Mouse (Mus musculus) neural tube, embryonic 12.5 days (tissue): Measurements from ENCODE around the gene Krt18. TPM values are rescaled to one million over a fixed set of nuclear protein-coding genes. Genes with fewer than 3 reads are reported as not detected.

Experiments
- ATAC-seq: fragments of 200-750 bp; cut with Nextera tagmentation; 2 replicates; pipeline ENCODE4 v1.8.0; 2017; ENCODE audit warnings: low read depth, mild to moderate bottlenecking, moderate TSS enrichment, moderate library complexity; ENCODE audit not compliant: low FRiP score
- H3K27ac ChIP-seq: fragments of 300-500 bp; sonication (generic); 2 replicates; pipeline ENCODE4 v1.5.1; 2016
- H3K27me3 ChIP-seq: fragments of 300-500 bp; sonication (generic); replicated peaks from 2 replicates; pipeline ENCODE4 v1.6.1; 2016; ENCODE audit warnings: mild to moderate bottlenecking
- H3K36me3 ChIP-seq: fragments of 300-500 bp; sonication (generic); 2 replicates; pipeline ENCODE4 v1.6.1; 2016; ENCODE audit warnings: mild to moderate bottlenecking
- H3K4me1 ChIP-seq: fragments of 300-500 bp; sonication (generic); 2 replicates; pipeline ENCODE4 v1.6.1; 2016
- H3K4me2 ChIP-seq: fragments of 300-500 bp; sonication (generic); replicated peaks from 2 replicates; pipeline ENCODE4 v1.6.1; 2016; ENCODE audit warnings: mild to moderate bottlenecking
- H3K4me3 ChIP-seq: fragments of 300-500 bp; sonication (generic); 2 replicates; pipeline ENCODE4 v1.5.1; 2016
- H3K9ac ChIP-seq: fragments of 300-500 bp; sonication (generic); 2 replicates; pipeline ENCODE4 v1.6.1; 2016; ENCODE audit warnings: mild to moderate bottlenecking
- H3K9me3 ChIP-seq: fragments of 300-500 bp; sonication (generic); 2 replicates; pipeline ENCODE4 v1.6.1; 2016; ENCODE audit warnings: mild to moderate bottlenecking
- WGBS: fragments of 180-500 bp; shearing (Covaris S2); methylation state at CpG from one replicate; pipeline ENCODE4 v1.1.7; 2016; 5-methylcytosine and 5-hydroxymethylcytosine counted together
- polyA plus RNA-seq: library from polyadenylated mRNA; unstranded; fragments of >200 nt; fragmentation: Nextera tagmentation; extraction: Ambion mirVana; gene quantifications from 2 replicates; pipeline ENCODE4 v1.2.1, GENCODE M21; 2016

The Krt18 gene
- polyA plus RNA-seq, 1 experiment from 2014 or later: 4.1 TPM

- Histone ChIP-seq H3K9me3 (no peaks in the 10 kb centered on the region), H3K9ac (no peak overlapping the region), H3K27me3 (no peaks in the 10 kb centered on the region), H3K27ac (no peak overlapping the region), H3K4me2 (no peak overlapping the region), H3K4me1 (no peaks in the 10 kb centered on the region), H3K36me3 (no peaks in the 10 kb centered on the region), H3K4me3 (no peak overlapping the region)
- 93% methylated on average over 10 of the region's 10 CpGs for WGBS
- no peak for ATAC-seq
Observed at GRCm38 (mm10) chr15:102045691-102046090, 17.7 kb downstream of the Krt18 start.

DNA sequence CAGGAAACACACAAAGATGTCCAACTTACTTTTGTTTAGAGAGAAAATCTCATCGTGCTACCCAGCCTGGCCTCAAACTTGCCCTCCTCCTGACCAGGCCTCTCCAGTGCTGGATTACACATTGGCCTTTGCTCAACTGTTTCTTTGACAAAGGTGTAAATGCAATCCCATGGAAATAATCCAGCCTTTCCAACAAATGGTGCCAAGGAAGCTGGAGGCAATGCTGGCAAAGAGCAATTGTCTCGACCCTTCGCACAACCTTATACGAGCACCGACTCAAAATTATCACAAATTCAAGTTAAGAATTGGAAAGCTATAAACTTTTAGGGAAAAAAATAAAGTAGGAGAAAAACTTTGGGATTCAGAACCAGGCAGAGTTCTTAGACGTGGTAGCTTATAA is 20.0 kb downstream of the Krt18 start:
- H3K4me2 ChIP-seq: no peak overlapping the region
- H3K27ac ChIP-seq: no peak overlapping the region
- ATAC-seq: no peak
- H3K4me3 ChIP-seq: no peak overlapping the region
- no peaks in the 10 kb centered on the region for H3K9me3 ChIP-seq
- no peaks in the 10 kb centered on the region for H3K36me3 ChIP-seq
- H3K9ac ChIP-seq: no peak overlapping the region
- H3K4me1 ChIP-seq: 0 out of 2 replicates have a peak, but pooled peaks cover 4% of the 10 kb centered on the region
- H3K27me3 ChIP-seq: no peaks in the 10 kb centered on the region
- WGBS: 89% methylated on average over 6 of the region's 6 CpGs

- ATAC-seq: no peak
- Histone ChIP-seq H3K27me3 (no peaks in the 10 kb centered on the region), H3K9ac (no peak overlapping the region), H3K4me1 (0 out of 2 replicates have a peak, but pooled peaks cover 4% of the 10 kb centered on the region), H3K27ac (no peak overlapping the region), H3K4me2 (no peak overlapping the region), H3K9me3 (no peaks in the 10 kb centered on the region), H3K36me3 (no peaks in the 10 kb centered on the region), H3K4me3 (no peak overlapping the region)
Observed at GRCm38 (mm10) chr15:102049871-102050270, 21.9 kb downstream of the Krt18 start.

DNA sequence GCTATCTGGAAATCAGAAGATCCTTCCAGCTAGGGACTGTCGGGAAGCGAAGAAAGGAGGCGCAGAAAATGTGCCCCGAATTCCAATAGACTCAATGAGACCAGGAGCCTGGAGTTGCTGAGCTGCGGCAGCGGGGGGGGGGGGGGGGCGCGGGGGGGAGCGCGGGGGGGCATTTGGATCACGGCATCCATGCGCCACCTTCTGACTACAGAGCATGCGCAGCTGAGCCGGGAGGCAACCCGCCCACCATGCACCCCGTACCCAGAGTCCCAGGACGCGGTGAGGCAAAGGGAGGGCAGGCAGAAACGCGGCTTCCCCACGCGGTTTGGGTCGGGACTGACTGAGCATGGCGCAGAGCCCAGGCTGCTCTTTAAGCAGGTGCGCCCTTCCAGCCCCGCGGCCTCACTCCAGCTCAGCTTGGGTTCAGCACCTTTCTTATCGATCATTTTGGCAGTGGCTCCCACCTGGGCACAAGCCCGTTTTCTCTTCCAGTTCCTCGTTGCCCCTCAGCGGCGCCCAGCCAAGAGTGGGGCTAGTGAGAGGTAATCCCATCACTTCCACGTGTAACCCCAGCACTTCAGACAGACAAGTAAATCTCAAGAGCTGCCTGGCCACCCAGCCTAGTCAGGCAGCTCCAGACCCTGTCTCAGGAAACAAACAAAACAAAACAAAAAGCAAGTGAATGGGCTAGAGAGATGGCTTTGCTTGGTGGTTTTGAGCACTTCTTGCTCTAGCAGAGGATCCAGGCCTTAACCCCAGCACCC is 24.1 kb downstream of the Krt18 start:
- no peaks in the 10 kb centered on the region for H3K36me3 ChIP-seq
- no peaks in the 10 kb centered on the region for H3K9me3 ChIP-seq
- peak; percentile 75 for ATAC-seq
- H3K27me3 ChIP-seq: no peaks in the 10 kb centered on the region
- WGBS: under 1% methylated on average over 32 of the region's 33 CpGs
- H3K4me3 ChIP-seq: peak overlapping the region; percentile 38
- H3K9ac ChIP-seq: peak overlapping the region; percentile 48
- no peak overlapping the region for H3K27ac ChIP-seq
- H3K4me1 ChIP-seq: 0 out of 2 replicates have a peak, but pooled peaks cover 4% of the 10 kb centered on the region
- H3K4me2 ChIP-seq: peak overlapping the region; percentile 66

- 92% methylated on average over 15 of the region's 15 CpGs for WGBS
- Histone ChIP-seq H3K9me3 (no peaks in the 10 kb centered on the region), H3K4me3 (no peak overlapping the region), H3K36me3 (no peaks in the 10 kb centered on the region), H3K4me2 (no peak overlapping the region), H3K27ac (no peak overlapping the region), H3K27me3 (no peaks in the 10 kb centered on the region), H3K9ac (no peak overlapping the region), H3K4me1 (0 out of 2 replicates have a peak, but pooled peaks cover 4% of the 10 kb centered on the region)
- ATAC-seq: no peak
Observed at GRCm38 (mm10) chr15:102056495-102057174, 28.7 kb downstream of the Krt18 start.

- H3K4me1 ChIP-seq: no peaks in the 10 kb centered on the region
- peaks cover 11% of the 10 kb centered on the region for H3K27me3 ChIP-seq
- no peaks in the 10 kb centered on the region for H3K9me3 ChIP-seq
- no peak overlapping the region for H3K4me2 ChIP-seq
- H3K9ac ChIP-seq: no peak overlapping the region
- H3K27ac ChIP-seq: no peak overlapping the region
- no peaks in the 10 kb centered on the region for H3K36me3 ChIP-seq
- no peak overlapping the region for H3K4me3 ChIP-seq
- WGBS: 9% methylated on average over 20 of the region's 20 CpGs
- peak; percentile 79 for ATAC-seq
Observed at GRCm38 (mm10) chr15:102065661-102066325, 37.8 kb downstream of the Krt18 start.

- WGBS: 75% methylated on average over 13 of the region's 13 CpGs
- no peaks in the 10 kb centered on the region for H3K36me3 ChIP-seq
- H3K4me1 ChIP-seq: peaks cover 18% of the 10 kb centered on the region
- H3K9ac ChIP-seq: no peak overlapping the region
- H3K4me2 ChIP-seq: no peak overlapping the region
- no peak overlapping the region for H3K27ac ChIP-seq
- H3K4me3 ChIP-seq: no peak overlapping the region
- no peak for ATAC-seq
- no peaks in the 10 kb centered on the region for H3K9me3 ChIP-seq
- H3K27me3 ChIP-seq: peaks cover 11% of the 10 kb centered on the region
Observed at GRCm38 (mm10) chr15:102070476-102071467, 42.8 kb downstream of the Krt18 start.

DNA sequence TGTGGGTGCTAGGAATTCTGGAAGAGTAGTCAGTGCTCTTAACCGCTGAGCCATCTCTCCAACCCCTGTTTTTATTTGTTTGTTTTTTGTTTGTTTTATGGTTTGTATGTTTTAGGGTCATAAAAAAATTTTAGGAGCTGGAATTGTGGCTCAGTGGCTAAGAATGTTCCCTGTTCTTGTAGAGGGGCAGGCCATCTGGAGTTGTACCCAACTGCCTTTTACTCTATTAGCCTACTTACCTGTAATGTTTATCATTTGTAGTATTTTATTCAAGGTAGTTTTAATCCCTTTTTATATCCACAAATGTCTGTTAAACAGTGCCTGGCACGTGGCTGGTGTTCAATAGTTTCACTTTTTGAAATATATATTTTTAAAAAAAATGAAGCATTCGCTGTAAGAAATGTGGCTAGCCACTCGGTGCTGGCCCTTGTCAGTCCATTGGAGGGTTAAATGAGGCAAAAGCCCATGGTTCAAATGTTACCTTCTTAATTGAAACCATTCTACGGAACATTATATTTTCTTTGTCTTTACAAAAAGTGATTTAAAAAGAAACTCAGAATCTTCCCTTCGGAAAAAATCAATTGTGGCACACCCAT is 45.1 kb downstream of the Krt18 start:
- Histone ChIP-seq H3K36me3 (no peaks in the 10 kb centered on the region), H3K9me3 (no peaks in the 10 kb centered on the region), H3K4me2 (peak overlapping the region; percentile 83), H3K27ac (no peak overlapping the region), H3K4me3 (peak overlapping the region; percentile 88), H3K27me3 (peaks cover 7% of the 10 kb centered on the region; the same call in 1 of the 2 replicates), H3K4me1 (peaks cover 20% of the 10 kb centered on the region), H3K9ac (0 out of 2 replicates have a peak overlapping the region, but pooled peaks have one; percentile 17)
- peak; percentile 49; the same call in 1 of the 2 replicates for ATAC-seq
- WGBS: 14% methylated on average over 6 of the region's 6 CpGs

- Histone ChIP-seq H3K9me3 (no peaks in the 10 kb centered on the region), H3K9ac (peak within 1 kb of the TSS; percentile 84), H3K27me3 (peaks cover 7% of the 10 kb centered on the region; the same call in 1 of the 2 replicates), H3K4me1 (peaks cover 20% of the 10 kb centered on the region), H3K4me3 (peak within 1 kb of the TSS; percentile 88), H3K36me3 (no peaks in the 10 kb centered on the region), H3K4me2 (peak within 1 kb of the TSS; percentile 83), H3K27ac (peak within 1 kb of the TSS; percentile 96)
- under 1% methylated on average over 58 of the region's 58 CpGs for WGBS
- peak; percentile 91 for ATAC-seq
Observed at GRCm38 (mm10) chr15:102073559-102074069, 45.6 kb downstream of the Krt18 start, which contains the start of gene Eif4b. Gene Eif4b, plus strand, starts transcription at chr15:102073773.

DNA sequence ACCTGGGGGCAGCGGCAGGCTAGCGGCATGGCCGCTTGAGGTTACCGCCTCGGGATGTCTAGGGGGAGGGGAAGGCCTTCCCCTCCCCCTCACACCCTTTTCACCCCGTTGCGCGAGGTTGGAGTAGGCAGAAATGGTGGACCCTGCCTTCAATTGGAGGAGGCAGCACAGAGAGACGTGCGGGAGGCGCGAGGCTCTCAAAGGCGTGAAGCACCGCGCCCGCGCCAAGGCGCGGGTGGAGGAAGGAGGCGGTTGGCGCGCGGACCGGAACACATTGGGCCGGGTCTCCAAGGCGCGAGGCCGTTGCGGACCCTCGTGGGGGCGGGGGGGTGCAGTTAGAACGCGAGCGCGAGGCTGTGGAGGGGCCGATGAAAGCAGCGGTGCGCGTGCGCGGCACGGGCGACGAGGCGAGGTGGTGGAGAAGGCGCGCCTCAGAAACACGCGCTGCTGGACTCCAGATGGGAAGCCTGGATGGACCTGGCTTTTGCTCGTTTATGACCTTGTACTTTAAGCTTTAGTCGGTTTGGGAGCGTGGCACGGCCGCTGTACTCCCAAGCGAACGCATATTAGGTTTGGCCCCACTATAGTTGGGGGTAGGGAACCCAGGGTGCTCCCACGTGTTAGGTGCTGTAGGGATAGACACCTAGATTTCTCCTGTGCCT is 46.2 kb downstream of the Krt18 start:
- no peaks in the 10 kb centered on the region for H3K9me3 ChIP-seq
- peak overlapping the region; percentile 88 for H3K4me3 ChIP-seq
- peak overlapping the region; percentile 84 for H3K9ac ChIP-seq
- H3K27ac ChIP-seq: peak overlapping the region; percentile 96
- peaks cover 20% of the 10 kb centered on the region for H3K4me1 ChIP-seq
- under 1% methylated on average over 57 of the region's 57 CpGs for WGBS
- ATAC-seq: peak; percentile 59
- peak overlapping the region; percentile 83 for H3K4me2 ChIP-seq
- H3K27me3 ChIP-seq: peaks cover 7% of the 10 kb centered on the region; the same call in 1 of the 2 replicates
- H3K36me3 ChIP-seq: no peaks in the 10 kb centered on the region
